Mouse (Mus musculus) erythroblast, embryonic 14.5 days (primary cell): Measurements from ENCODE around the gene Kat2a.

ENCODE experiments used
- GATA1 ChIP-seq: IDR thresholded peaks from 2 replicates; pipeline ENCODE4 v1.6.1; 2012; ENCODE audit warnings: low read length, inconsistent platforms, mixed read lengths
- TAL1 ChIP-seq: IDR thresholded peaks from 3 replicates; pipeline ENCODE4 v1.6.1; 2012; ENCODE audit warnings: low read length, inconsistent platforms, mixed read lengths

DNA sequence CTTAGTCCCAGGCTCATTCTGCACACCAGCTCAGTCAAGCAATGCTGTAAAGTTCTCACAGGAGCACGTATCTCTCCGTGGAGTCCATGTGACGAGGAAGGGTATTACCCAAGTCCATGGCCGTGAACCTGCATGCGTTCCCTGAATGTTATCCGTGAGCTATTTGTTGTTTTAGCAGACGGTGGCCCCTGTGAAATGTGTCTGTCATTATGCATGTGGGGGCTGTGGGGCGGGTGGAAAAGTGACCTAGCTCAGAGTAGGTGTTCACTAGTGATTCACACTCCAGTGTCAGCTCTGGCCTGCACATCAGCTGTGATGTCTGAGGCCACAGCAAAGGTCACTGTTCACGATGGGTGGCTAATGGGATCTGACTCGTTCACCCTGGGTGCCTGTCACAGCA is 52.5 kb downstream of the Kat2a start:
- no peak for TF ChIP-seq GATA1
- TF ChIP-seq TAL1 = no peak
